Mouse (Mus musculus) hindbrain, embryonic 11.5 days (tissue): ENCODE data around the gene Ccdc38. TPM values are rescaled to one million over a fixed set of nuclear protein-coding genes. Genes with fewer than 3 reads are reported as not detected.

Experiments used
- ATAC-seq: fragments of 200-750 bp; cut with Nextera tagmentation; 2 replicates; pipeline ENCODE4 v1.8.0; 2017; ENCODE audit warnings: mild to moderate bottlenecking, moderate TSS enrichment, moderate library complexity; ENCODE audit not compliant: low FRiP score
- DNase-seq: peaks from one replicate; pipeline ENCODE4 v3.0.0-alpha.2; 2015; ENCODE audit warnings: low spot score
- H3K27ac ChIP-seq: fragments of 300-500 bp; sonication (generic); 2 replicates; pipeline ENCODE4 v1.5.1; 2014; ENCODE audit warnings: mild to moderate bottlenecking, low read depth, low read length
- H3K27me3 ChIP-seq: fragments of 300-500 bp; sonication (generic); 2 replicates; pipeline ENCODE4 v1.6.1; 2014; ENCODE audit warnings: mild to moderate bottlenecking, low read length, moderate library complexity, mixed read lengths; ENCODE audit not compliant: control insufficient read depth, insufficient read depth
- H3K36me3 ChIP-seq: fragments of 300-500 bp; sonication (generic); 2 replicates; pipeline ENCODE4 v1.6.1; 2014; ENCODE audit warnings: mild to moderate bottlenecking, low read length, moderate library complexity, mixed read lengths; ENCODE audit not compliant: control insufficient read depth, insufficient read depth
- H3K4me1 ChIP-seq: fragments of 300-500 bp; sonication (generic); replicated peaks from 2 replicates; pipeline ENCODE4 v1.6.1; 2014; ENCODE audit warnings: low read length, mixed read lengths; ENCODE audit not compliant: control insufficient read depth, insufficient read depth
- H3K4me2 ChIP-seq: fragments of 300-500 bp; sonication (generic); replicated peaks from 2 replicates; pipeline ENCODE4 v1.6.1; 2014; ENCODE audit warnings: mild to moderate bottlenecking, low read depth, low read length
- H3K4me3 ChIP-seq: fragments of 300-500 bp; sonication (generic); 2 replicates; pipeline ENCODE4 v1.5.1; 2014; ENCODE audit warnings: low read depth, low read length
- H3K9ac ChIP-seq: fragments of 300-500 bp; sonication (generic); 2 replicates; pipeline ENCODE4 v1.6.1; 2014; ENCODE audit warnings: low read depth, low read length
- H3K9me3 ChIP-seq: fragments of 300-500 bp; sonication (generic); 2 replicates; pipeline ENCODE4 v1.6.1; 2016; ENCODE audit warnings: low read length; ENCODE audit not compliant: control insufficient read depth
- WGBS: fragments of 180-500 bp; shearing (Covaris S2); extraction: QIAGEN DNeasy Blood & Tissue Kit; methylation state at CpG from one replicate; pipeline ENCODE4 v1.1.7; 2014; 5-methylcytosine and 5-hydroxymethylcytosine counted together
- polyA plus RNA-seq: library from polyadenylated mRNA; unstranded; fragments of >200 nt; fragmentation: Nextera tagmentation; extraction: Ambion mirVana; gene quantifications from 2 replicates; pipeline ENCODE4 v1.2.1, GENCODE M21; 2014

Ccdc38 gene
- polyA plus RNA-seq: 0.31 and 0.51 TPM in 2 replicates

DNA sequence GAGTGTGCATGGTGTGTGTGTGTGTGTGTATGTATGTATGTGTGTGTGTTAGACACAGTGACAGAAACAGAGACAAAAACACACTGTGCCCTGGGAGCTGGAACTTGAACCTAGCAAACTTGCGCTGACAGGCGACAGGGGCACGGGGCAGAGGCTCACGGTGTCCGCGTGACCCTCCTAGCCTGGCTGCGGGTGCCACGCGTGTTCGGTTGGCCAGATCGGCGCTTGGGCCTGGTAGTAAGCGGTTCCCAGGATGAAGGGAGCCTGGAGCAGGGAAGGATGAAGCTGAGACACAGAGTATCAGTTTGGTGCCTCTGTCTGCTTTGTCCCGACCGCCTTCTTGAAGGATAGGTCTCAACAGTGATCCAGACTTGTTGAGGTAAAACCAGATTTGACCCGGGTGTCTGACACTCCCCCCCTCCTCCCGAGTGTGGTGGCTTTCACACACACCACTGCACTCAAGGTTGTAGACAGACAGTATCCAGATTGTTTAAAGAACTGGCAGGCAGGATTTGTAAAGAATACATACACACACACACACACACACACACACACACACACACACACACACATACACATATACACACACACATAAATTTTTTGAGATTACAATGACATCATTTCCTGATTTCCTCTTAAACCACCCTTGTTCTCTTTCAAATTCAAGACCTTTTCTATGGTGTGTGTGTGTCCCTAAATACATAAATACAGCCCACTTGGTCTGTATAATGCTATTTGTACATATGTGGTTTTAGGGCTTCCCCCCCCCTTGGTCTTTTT lies at the start of gene Ccdc38:
Ccdc38 (plus strand) TSS at position 202 of the 780 bp plus-strand sequence.
- no peak within 1 kb of the TSS for H3K27ac ChIP-seq
- DNase-seq: no peak
- peak within 1 kb of the TSS; percentile 28 for H3K4me3 ChIP-seq
- H3K4me2 ChIP-seq: peak within 1 kb of the TSS; percentile 73
- peak within 1 kb of the TSS; percentile 33; the same call in 1 of the 2 replicates for H3K9ac ChIP-seq
- no peaks in the 10 kb centered on the region for H3K4me1 ChIP-seq
- ATAC-seq: peak; percentile 19; the same call in 1 of the 2 replicates
- H3K36me3 ChIP-seq: no peaks in the 10 kb centered on the region
- 71% methylated on average over 17 of the region's 17 CpGs for WGBS
- no peaks in the 10 kb centered on the region for H3K27me3 ChIP-seq
- no peaks in the 10 kb centered on the region for H3K9me3 ChIP-seq

DNA sequence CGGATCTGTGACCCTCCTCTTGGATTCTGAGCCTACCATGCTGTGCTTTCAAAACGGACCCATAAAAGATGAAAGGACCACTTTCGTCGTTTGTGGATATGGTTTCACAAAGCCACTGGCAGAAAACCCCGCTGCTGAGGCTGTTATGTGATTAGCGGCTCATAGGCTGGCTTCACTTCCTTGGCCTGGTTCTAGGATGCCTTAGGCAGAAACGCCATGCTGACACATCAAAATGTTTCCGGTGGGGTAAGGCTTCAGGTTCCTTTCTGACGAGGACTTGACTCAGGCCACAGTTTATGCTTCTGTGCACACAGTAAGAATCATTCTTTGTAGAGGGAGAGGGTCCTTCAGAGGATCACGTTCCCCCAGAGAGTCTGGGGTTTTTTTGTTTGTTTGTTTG lies 39.6 kb upstream of the Ccdc38 start:
- 54% methylated on average over 10 of the region's 10 CpGs for WGBS
- ATAC-seq (no peak), DNase-seq (no peak)
- Histone ChIP-seq H3K27ac (no peak overlapping the region), H3K9ac (no peak overlapping the region), H3K4me1 (no peaks in the 10 kb centered on the region), H3K36me3 (no peaks in the 10 kb centered on the region), H3K9me3 (no peaks in the 10 kb centered on the region), H3K27me3 (no peaks in the 10 kb centered on the region), H3K4me2 (no peak overlapping the region), H3K4me3 (no peak overlapping the region)

- Histone ChIP-seq H3K4me1 (no peaks in the 10 kb centered on the region), H3K36me3 (no peaks in the 10 kb centered on the region), H3K27ac (no peak overlapping the region), H3K9me3 (no peaks in the 10 kb centered on the region), H3K27me3 (no peaks in the 10 kb centered on the region), H3K4me3 (no peak overlapping the region), H3K9ac (no peak overlapping the region), H3K4me2 (no peak overlapping the region)
- ATAC-seq (no peak), DNase-seq (no peak)
- 81% methylated on average over 10 of the region's 10 CpGs for WGBS
Observed at GRCm38 (mm10) chr10:93501346-93501745, 39.1 kb upstream of the Ccdc38 start.

GRCm38 (mm10) chr10:93508383-93508970 lies 32.0 kb upstream of the Ccdc38 start:
- no peak overlapping the region for H3K4me2 ChIP-seq
- no peaks in the 10 kb centered on the region for H3K27me3 ChIP-seq
- H3K27ac ChIP-seq: no peak overlapping the region
- H3K9ac ChIP-seq: no peak overlapping the region
- H3K4me1 ChIP-seq: no peaks in the 10 kb centered on the region
- DNase-seq: no peak
- no peaks in the 10 kb centered on the region for H3K9me3 ChIP-seq
- no peaks in the 10 kb centered on the region for H3K36me3 ChIP-seq
- H3K4me3 ChIP-seq: no peak overlapping the region
- WGBS: 87% methylated on average over 7 of the region's 7 CpGs
- no peak for ATAC-seq

DNA sequence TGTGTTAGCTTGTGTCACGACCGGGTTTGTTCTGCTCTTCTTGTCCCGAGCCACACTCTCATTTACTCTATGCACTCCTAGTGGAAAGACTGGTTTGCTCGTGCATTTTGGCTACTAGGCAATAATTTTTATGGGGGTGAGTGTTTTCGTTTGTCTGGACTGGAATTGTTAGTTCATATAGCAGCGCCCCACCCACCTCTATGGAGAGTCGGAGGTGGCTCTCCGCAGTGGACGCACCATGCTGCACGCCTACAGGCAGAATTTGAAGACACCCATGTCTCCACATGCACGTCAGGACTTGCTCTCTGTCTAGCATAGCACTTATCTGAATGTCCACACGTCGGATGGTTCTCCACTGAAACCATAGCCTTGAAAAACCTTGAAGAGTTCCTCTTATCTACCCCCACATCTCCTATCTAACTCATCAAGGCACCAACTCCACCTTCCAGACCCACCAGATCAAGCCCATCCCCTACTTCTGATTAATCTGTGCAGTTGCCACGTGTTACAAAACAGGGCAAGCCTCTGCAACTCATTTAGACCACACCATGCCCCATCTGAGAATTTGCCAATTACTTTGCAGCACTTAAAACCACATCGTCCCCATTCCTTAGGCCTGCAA lies 30.8 kb upstream of the Ccdc38 start:
- no peak overlapping the region for H3K9ac ChIP-seq
- H3K36me3 ChIP-seq: no peaks in the 10 kb centered on the region
- DNase-seq (no peak), ATAC-seq (no peak)
- H3K27ac ChIP-seq: no peak overlapping the region
- no peak overlapping the region for H3K4me3 ChIP-seq
- H3K4me1 ChIP-seq: no peaks in the 10 kb centered on the region
- no peaks in the 10 kb centered on the region for H3K27me3 ChIP-seq
- WGBS: 93% methylated on average over 15 of the region's 15 CpGs
- H3K4me2 ChIP-seq: no peak overlapping the region
- H3K9me3 ChIP-seq: no peaks in the 10 kb centered on the region

DNA sequence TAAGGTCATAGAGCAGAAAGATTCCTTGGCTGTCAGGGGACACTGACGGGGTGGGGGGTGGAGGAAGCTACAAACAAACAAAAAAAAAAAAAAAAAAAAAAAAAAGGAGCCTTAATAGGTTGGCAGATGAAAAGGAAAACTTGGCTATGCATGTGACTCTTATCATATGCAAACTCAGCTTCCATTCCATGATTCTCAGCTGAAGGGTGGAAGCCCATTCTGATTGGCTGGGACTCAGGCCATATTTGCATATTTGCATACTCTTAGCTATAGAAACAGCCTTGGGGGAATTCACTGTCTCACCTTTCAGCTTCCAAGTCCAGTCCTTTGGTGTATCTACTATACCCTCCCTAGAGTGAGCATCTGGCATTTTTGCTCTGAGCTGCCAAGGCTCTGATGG lies 25.0 kb upstream of the Ccdc38 start:
- no peak overlapping the region for H3K4me3 ChIP-seq
- no peaks in the 10 kb centered on the region for H3K27me3 ChIP-seq
- no peaks in the 10 kb centered on the region for H3K4me1 ChIP-seq
- no peak overlapping the region for H3K9ac ChIP-seq
- H3K9me3 ChIP-seq: no peaks in the 10 kb centered on the region
- H3K36me3 ChIP-seq: no peaks in the 10 kb centered on the region
- WGBS: 29% methylated on average over 1 of the region's 1 CpGs
- no peak overlapping the region for H3K4me2 ChIP-seq
- DNase-seq: no peak
- H3K27ac ChIP-seq: no peak overlapping the region
- no peak for ATAC-seq

DNA sequence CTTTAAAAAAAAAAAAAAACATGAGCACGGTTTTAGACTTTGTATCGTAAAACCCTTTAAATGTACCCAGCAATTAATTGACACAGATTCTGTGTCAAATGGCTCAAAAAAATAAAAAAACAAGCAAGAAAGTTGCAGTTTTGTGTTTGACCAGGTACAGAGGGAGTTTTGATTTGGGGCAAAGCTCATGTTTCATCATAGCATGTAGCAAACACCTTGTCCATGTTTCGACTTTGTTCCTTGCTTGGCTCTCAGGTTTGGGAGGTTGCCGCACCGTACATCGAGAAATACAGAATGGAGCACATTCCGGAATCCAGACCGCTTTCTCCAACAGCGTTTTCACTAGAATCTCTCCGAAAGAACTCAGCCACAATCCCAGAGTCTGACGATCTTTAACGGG lies 24.5 kb upstream of the Ccdc38 start:
- H3K4me3 ChIP-seq: no peak overlapping the region
- WGBS: 88% methylated on average over 12 of the region's 12 CpGs
- no peaks in the 10 kb centered on the region for H3K9me3 ChIP-seq
- DNase-seq (no peak), ATAC-seq (no peak)
- H3K4me1 ChIP-seq: no peaks in the 10 kb centered on the region
- H3K36me3 ChIP-seq: no peaks in the 10 kb centered on the region
- H3K27me3 ChIP-seq: no peaks in the 10 kb centered on the region
- H3K9ac ChIP-seq: no peak overlapping the region
- H3K4me2 ChIP-seq: no peak overlapping the region
- no peak overlapping the region for H3K27ac ChIP-seq

DNA sequence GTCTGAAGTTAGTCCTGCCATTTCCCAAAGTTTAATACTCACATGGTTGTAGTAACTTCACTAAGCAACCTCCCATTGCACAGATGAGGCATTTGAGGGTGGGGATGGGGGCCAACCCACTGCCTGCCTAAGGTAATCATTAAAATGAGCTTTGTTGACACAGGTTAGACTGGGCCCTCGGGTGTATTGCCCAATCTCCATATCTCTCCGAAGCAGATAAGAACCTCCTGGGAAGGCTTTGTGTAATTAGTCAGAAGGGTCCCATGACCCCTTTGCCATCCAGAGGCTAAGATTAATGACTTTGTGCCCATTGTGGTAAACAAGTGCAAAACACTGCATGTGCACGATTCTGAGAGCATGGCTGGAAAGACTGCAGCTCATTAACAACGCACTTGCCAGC lies 22.7 kb upstream of the Ccdc38 start:
- Histone ChIP-seq H3K27ac (no peak overlapping the region), H3K9me3 (no peaks in the 10 kb centered on the region), H3K36me3 (no peaks in the 10 kb centered on the region), H3K4me1 (no peaks in the 10 kb centered on the region), H3K9ac (no peak overlapping the region), H3K4me3 (no peak overlapping the region), H3K27me3 (no peaks in the 10 kb centered on the region), H3K4me2 (no peak overlapping the region)
- ATAC-seq (no peak), DNase-seq (no peak)
- WGBS: 46% methylated on average over 4 of the region's 4 CpGs
